Mouse (Mus musculus): ENCODE results near the gene Rasa2. TPM values are rescaled to one million over a fixed set of nuclear protein-coding genes. Genes with fewer than 3 reads are reported as not detected.

The Rasa2 gene
- polyA plus RNA-seq, 1 experiment from 2014 or later: 11.3 TPM

- H3K9me3 ChIP-seq: peaks cover 10% of the 10 kb centered on the region
- WGBS: 57% methylated on average over 7 of the region's 7 CpGs
Measured at GRCm38 (mm10) chr9:96501217-96501616, 130.2 kb downstream of the Rasa2 start.

GRCm38 (mm10) chr9:96493212-96493611 lies 138.2 kb downstream of the Rasa2 start:
- Histone ChIP-seq H3K27me3 (replicated peaks) (no peaks in the 10 kb centered on the region), H3K36me3 (no peaks in the 10 kb centered on the region), H3K4me1 (peaks cover 5% of the 10 kb centered on the region; the same call in 1 of the 2 replicates), H3K9me3 (peaks cover 3% of the 10 kb centered on the region; the same call in 1 of the 2 replicates), H3K9ac (no peak overlapping the region), H3K4me3 (no peak overlapping the region), H3K4me2 (no peak overlapping the region), H3K27ac (replicated peaks) (no peak overlapping the region)
- no peak for ATAC-seq (ENCODE audit: extremely low read depth, insufficient number of reproducible peaks, low FRiP score, low TSS enrichment)
- WGBS: 21% methylated on average over 3 of the region's 3 CpGs

More at GRCm38 (mm10) chr9:96501217-96501616, 130.2 kb downstream of the Rasa2 start:
- ATAC-seq (ENCODE audit: extremely low read depth, insufficient number of reproducible peaks, low FRiP score, low TSS enrichment): no peak
- Histone ChIP-seq H3K4me2 (no peak overlapping the region), H3K4me1 (no peaks in the 10 kb centered on the region), H3K36me3 (no peaks in the 10 kb centered on the region), H3K4me3 (no peak overlapping the region), H3K9ac (no peak overlapping the region), H3K27ac (replicated peaks) (no peak overlapping the region), H3K27me3 (replicated peaks) (no peaks in the 10 kb centered on the region)

- H3K4me2 ChIP-seq: 0 out of 2 replicates have a peak overlapping the region, but pooled peaks have one; percentile 18
Measured at GRCm38 (mm10) chr9:96491810-96492209, 139.6 kb downstream of the Rasa2 start.

More at GRCm38 (mm10) chr9:96491810-96492209, 139.6 kb downstream of the Rasa2 start:
- ATAC-seq (ENCODE audit: extremely low read depth, insufficient number of reproducible peaks, low FRiP score, low TSS enrichment): no peak
- no peak overlapping the region for H3K27ac ChIP-seq (replicated peaks)
- no peak overlapping the region for H3K9ac ChIP-seq
- H3K36me3 ChIP-seq: no peaks in the 10 kb centered on the region
- H3K27me3 ChIP-seq (replicated peaks): no peaks in the 10 kb centered on the region
- H3K4me3 ChIP-seq: no peak overlapping the region
- 38% methylated on average over 12 of the region's 12 CpGs for WGBS
- peaks cover 5% of the 10 kb centered on the region; the same call in 1 of the 2 replicates for H3K4me1 ChIP-seq
- H3K9me3 ChIP-seq: no peaks in the 10 kb centered on the region

Other genes starting within 250 kb of the Rasa2 start
- gene Rnf7, start 152.9 kb downstream of the Rasa2 start, polyA plus RNA-seq (2015; fragmentation: Nextera tagmentation; extraction: Ambion mirVana): 208 and 243 TPM in 2 replicates
- gene Gm28729, start 106.4 kb downstream of the Rasa2 start, polyA plus RNA-seq (2015; fragmentation: Nextera tagmentation; extraction: Ambion mirVana): not detected in 2 replicates
- 27.1 and 31.3 TPM in 2 replicates for gene Zbtb38, start 121.2 kb upstream of the Rasa2 start, polyA plus RNA-seq (2015; fragmentation: Nextera tagmentation; extraction: Ambion mirVana)